Mouse (Mus musculus): Measurements from ENCODE around the gene Map2. TPM values are rescaled to one million over a fixed set of nuclear protein-coding genes. Genes with fewer than 3 reads are reported as not detected.

Gene Map2
- polyA plus RNA-seq, 1 experiment from 2014 or later, result 194 TPM

- Histone ChIP-seq H3K27me3 (ENCODE audit: control insufficient read depth, insufficient read depth, low read length) (no peaks in the 10 kb centered on the region; the same call in 1 of the 2 replicates), H3K9ac (ENCODE audit: low read length) (peak within 1 kb of the TSS; percentile 66), H3K4me1 (ENCODE audit: control insufficient read depth, insufficient read depth, low read length) (0 out of 2 replicates have a peak, but pooled peaks cover 3% of the 10 kb centered on the region), H3K27ac (ENCODE audit: low read depth, low read length) (no peak within 1 kb of the TSS), H3K36me3 (ENCODE audit: control insufficient read depth, insufficient read depth, low read length) (no peaks in the 10 kb centered on the region), H3K4me3 (ENCODE audit: low read depth, low read length) (peak within 1 kb of the TSS; percentile 71), H3K9me3 (ENCODE audit: control insufficient read depth, low read length) (no peaks in the 10 kb centered on the region), H3K4me2 (peak within 1 kb of the TSS; percentile 79)
- WGBS, result under 1% methylated on average over 45 of the region's 83 CpGs
- DNase-seq (ENCODE audit: low spot score, missing footprints) (peak; percentile 95), ATAC-seq (ENCODE audit: low FRiP score) (peak; percentile 94)
Measured at GRCm38 (mm10) chr1:66467821-66468703, 293.0 kb downstream of the Map2 start, which contains the start of gene Unc80. Unc80 (plus strand) TSS chr1:66468367.

GRCm38 (mm10) chr1:66468704-66469020 lies 293.6 kb downstream of the Map2 start:
- DNase-seq (ENCODE audit: low spot score, missing footprints) (no peak), ATAC-seq (ENCODE audit: low FRiP score) (peak; percentile 34; the same call in 1 of the 2 replicates)
- Histone ChIP-seq H3K27ac (ENCODE audit: low read depth, low read length) (no peak overlapping the region), H3K4me3 (ENCODE audit: low read depth, low read length) (peak overlapping the region; percentile 71), H3K27me3 (ENCODE audit: control insufficient read depth, insufficient read depth, low read length) (no peaks in the 10 kb centered on the region; the same call in 1 of the 2 replicates), H3K36me3 (ENCODE audit: control insufficient read depth, insufficient read depth, low read length) (no peaks in the 10 kb centered on the region), H3K4me1 (ENCODE audit: control insufficient read depth, insufficient read depth, low read length) (0 out of 2 replicates have a peak, but pooled peaks cover 3% of the 10 kb centered on the region), H3K4me2 (peak overlapping the region; percentile 79), H3K9me3 (ENCODE audit: control insufficient read depth, low read length) (no peaks in the 10 kb centered on the region), H3K9ac (ENCODE audit: low read length) (peak overlapping the region; percentile 66)
- WGBS, result 14% methylated on average over 3 of the region's 3 CpGs

DNA sequence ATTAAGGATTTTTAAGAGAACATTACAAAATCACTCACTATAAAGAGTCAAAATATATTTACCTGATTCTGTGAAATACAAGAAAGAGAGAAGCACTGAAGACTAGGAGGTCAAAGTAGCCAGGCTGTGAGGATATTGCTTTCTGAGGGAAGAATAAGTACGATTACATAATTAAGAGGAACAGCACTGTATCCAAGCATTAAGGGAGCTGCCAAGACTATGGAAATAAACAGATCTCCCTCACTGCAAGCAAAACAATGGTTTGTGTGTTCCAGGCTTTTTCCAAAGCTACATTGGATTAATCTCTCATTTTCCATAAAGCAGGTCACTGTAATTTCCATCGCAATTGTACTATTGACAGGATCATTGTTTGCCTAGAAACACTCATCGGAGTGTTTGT lies 307.7 kb downstream of the Map2 start:
- no peaks in the 10 kb centered on the region for H3K27me3 ChIP-seq (ENCODE audit: control insufficient read depth, insufficient read depth, low read length)
- no peaks in the 10 kb centered on the region for H3K4me1 ChIP-seq (ENCODE audit: control insufficient read depth, insufficient read depth, low read length)
- no peak overlapping the region for H3K9ac ChIP-seq (ENCODE audit: low read length)
- WGBS, result 92% methylated on average over 3 of the region's 3 CpGs
- H3K9me3 ChIP-seq (ENCODE audit: control insufficient read depth, low read length), result no peaks in the 10 kb centered on the region
- ATAC-seq (ENCODE audit: low FRiP score) (no peak), DNase-seq (ENCODE audit: low spot score, missing footprints) (no peak)
- H3K36me3 ChIP-seq (ENCODE audit: control insufficient read depth, insufficient read depth, low read length), result no peaks in the 10 kb centered on the region
- H3K4me2 ChIP-seq, result no peak overlapping the region
- H3K4me3 ChIP-seq (ENCODE audit: low read depth, low read length), result no peak overlapping the region
- no peak overlapping the region for H3K27ac ChIP-seq (ENCODE audit: low read depth, low read length)

Other genes with a start within 250 kb of the Map2 start
- not detected in 2 replicates for gene Crygf, start 248.8 kb upstream of the Map2 start, polyA plus RNA-seq (2014; fragmentation: Nextera tagmentation; extraction: Ambion mirVana)